Mouse (Mus musculus): ENCODE measurements around the gene Lmo7.
A peak's percentile ranks its signal among the peaks of the same experiment; 100 is the strongest.

Gene Lmo7

DNA sequence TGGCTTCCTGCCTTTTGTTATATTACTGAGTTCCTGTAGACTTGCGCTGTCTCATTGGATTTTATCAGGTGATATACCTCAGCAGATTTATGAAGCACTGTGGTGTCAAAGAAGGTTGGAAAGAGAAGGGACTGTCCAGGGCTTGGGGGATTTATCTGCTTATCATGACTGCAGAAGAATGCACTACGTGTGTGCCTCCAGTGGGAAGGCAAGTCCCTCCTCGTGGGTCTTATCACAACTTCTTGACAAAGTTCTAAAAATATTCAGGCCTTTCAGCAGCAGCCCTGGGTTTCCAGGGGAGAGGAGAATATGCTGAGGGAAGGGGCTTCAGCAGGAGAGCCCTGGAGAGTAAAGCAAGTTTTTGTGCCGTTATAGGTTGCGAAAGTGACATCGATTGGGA lies 154.0 kb downstream of the Lmo7 start:
- no peak for DNase-seq

DNA sequence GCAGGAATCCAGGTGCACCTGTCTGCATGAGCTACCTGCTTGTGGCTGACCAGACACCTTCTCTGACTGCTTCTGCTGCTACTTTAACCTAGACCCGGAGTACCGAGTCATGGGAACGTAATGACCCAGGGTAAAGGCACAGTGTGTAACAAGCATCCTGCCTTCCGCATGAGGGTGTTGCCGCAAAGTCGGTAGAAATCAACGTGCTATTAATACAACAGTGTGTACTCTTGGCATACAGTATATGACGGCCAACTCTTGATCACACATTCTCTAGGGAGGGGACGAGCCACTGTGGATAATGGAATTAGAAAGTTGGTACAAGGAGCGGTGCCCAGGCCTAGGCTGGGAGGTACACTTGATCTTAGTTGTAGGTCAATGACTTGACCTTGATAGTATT lies 156.6 kb downstream of the Lmo7 start:
- DNase-seq, result no peak

DNA sequence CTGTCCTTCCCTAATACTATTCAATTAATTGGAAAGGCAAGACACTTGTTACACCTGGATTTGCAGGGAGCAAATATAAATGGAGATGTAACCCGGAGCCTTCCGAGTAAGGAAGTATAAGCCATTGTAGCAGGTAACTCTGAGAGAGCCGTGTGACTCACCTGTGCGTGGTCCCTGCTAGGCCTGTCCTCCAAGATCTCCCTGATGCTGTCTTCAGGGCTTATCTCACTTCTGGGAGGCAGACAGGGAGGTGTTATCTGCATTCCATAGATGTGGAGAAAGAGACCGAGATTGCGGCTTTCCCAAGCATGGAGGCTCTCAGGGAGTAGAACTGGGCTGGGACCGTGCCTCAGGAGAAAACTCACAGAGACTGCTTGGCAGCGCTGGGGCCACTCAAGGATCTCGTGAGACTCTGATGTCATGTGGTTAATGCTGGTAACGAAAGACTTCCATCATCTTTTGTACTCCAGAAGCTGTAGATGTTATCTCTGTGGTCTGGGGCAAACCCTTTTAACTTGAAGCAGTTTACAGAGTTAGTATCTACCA lies 162.2 kb downstream of the Lmo7 start:
- DNase-seq, result no peak

DNA sequence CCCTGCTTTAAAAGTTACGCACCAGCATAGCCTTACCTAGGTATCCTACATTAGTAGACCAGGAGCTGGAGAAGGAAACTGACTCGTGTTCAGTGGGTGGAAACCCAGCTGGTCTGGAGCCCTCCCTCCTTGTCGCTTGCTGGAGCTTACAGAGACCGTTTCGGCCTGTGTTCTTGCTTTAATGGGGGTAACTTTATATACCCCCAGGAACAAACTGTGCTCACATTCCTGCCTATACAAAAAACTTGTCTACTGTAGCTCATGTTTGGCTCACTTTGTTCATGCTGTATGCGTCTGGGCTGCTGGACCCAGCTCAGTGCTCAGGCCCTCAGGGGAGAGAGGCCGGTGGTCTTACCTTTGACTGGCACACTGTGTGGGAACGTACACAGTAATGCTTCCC lies 162.7 kb downstream of the Lmo7 start:
- DNase-seq, result no peak

DNA sequence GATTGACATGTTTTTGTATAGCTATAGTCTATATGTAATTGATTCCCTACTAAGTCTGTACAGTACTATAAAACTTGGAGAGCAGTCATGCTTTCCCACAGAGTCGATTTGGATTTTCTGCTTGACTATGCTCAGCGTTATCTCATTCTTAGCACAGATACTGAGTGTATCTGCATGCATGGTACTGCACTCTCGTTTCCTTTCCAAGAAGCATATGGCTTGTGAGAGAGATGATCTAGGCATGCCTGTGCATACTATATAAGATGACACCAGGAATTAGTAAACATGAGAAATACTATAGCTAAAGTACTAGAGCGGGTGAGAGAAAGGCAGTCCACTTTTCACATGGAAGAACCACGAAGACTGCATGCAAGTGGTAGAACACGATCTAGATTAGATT lies 163.5 kb downstream of the Lmo7 start:
- DNase-seq, result no peak

DNA sequence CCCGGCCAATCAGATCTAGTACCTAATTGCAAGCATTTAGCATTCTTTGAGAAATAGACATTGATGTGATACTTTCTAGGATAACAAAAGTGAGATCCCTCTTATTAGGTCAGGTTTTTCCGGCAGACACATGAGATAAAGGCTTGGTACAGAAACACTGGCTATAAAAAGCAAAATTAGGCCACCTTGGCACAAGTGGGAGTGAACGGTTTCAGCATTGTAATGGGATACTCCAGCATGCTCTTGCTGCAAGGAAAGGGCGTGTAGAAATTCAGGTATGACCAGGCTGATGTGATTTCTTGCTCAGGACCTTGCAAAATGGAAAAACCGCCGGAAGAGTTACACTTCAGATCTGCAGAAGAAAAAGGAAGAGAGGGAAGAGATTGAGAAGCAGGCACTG lies 168.5 kb downstream of the Lmo7 start:
- DNase-seq, result no peak

DNA sequence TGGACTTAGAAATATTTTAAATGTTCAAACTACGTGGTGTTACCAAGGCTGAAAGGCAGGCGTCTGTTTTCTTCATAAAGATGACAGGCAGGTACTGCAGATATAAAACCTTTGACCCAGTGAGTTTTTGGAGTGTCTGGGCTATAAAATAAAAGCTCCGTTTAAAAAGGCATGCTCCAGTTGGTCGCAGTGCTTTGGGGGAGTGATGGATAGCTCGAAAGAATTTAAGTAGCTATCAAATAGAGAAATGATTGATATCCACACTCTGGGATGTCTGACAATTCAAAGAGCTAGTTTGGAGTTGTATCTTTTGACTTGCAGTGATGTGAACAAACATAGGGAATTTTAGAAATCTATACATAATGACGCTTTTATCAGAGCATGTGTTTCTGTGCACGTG lies 171.7 kb downstream of the Lmo7 start:
- no peak for DNase-seq

DNA sequence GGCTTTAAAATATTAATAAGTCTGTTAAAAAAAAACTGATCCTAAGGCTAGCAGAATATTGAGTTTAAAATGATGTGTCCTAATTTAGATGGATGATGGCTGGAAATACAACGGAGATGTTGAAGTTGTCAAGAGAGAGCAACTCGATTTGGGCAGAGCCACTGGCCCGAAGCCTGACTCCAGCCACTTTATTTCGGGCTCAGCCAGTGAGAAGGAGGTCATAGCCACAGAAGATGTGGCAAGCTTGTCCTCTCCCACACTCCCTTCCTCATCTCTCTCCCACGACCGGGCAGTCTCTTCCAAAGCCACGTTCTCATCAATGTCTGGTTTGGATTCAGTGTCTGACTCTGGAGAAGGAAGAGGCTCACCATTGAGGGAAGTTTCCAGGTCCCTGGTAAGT lies 172.2 kb downstream of the Lmo7 start:
- no peak for DNase-seq

DNA sequence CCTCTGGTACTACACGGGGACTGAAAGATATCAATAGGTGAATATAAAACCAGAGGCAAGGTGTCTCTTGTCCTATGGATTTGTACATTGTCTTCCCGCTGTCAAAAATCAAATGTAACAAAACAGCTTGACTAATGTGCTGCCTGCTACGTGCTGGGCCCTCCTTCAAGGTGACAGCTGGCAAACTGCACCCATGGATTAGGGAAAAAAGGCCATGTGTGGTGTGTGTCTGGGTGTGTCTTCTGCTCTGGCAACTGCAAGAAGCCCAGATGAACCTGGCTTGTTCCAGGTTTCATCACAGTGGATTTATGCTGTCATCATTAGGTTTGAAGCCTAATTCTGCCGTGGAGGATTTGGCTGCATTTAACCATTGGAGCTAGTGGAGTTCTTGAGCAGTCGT lies 174.0 kb downstream of the Lmo7 start:
- DNase-seq, result no peak

DNA sequence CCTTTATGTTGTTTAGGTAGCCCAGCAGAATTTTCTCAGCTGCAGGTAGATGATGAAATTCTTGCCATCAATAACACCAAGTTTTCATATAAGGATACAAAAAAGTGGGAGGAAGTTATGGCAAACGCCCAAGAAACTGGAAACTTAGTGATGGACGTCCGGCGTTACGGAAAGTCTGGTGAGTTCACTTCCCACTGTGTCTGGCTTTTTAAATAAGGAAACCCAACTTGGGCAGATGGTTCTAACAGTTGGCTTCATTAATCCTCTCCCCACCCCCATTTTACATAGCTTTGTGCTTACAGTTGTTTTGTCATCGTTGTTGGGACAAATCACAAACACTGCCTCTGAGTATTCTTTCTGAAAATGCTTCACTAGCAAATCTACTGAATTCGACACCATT lies 182.2 kb downstream of the Lmo7 start:
- no peak for DNase-seq

DNA sequence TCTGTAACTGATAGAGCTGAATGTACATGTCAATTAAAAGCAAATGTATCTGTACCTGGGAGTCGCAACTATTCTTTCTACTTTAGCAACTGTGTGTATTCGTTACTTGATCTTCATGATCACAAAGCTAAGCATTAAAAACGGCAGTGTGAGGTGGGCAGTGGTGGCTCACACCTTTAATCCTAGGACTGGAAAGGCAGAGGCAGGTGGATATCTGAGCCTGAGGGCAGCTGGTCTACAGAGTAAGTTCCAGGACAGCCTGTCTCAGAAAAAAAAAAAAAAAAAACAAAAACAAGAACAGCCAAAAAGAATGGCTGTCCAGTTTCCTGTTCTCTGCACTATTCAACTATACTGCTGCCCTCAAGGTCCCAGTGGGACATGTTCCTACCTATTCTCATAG lies 182.6 kb downstream of the Lmo7 start:
- DNase-seq, result no peak

DNA sequence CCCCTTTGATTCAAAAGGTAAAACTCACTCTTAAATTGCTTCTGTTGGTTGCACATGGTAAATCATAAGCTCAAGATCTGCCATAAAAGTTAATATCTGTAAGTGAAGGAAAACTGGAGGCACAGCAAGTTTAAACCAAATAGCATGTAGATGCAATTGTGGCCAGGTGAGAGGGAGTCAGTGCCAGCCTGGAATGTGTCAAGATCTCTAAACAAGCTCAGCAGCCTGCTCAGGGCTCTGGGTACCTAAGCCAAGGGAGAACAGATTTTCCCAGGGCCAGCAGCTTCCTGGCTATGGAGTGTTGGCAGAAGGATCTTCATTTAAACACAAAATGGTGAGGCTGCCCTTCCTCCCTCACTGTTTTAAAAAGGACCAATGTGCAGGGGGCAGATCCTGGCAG lies 184.6 kb downstream of the Lmo7 start:
- no peak for DNase-seq

DNA sequence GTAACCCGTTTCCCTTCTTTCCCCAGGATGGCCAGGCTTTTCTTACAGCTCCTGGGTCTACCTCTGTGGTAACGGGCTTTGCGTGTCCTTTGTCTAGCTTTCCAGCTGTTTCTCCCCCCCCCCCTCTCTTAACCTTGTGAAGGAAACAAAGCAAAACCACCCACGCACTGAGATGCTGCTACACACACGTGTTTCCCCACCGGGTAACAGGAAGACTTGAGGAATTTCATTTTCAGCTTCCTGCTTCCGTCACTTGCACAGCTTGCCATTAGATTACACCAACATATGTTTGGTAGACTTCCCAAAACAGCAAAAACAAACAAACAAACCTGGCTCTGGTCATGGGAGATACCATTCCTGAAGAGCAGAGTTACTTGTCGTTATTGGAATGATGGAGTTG lies 186.1 kb downstream of the Lmo7 start:
- DNase-seq, result no peak

DNA sequence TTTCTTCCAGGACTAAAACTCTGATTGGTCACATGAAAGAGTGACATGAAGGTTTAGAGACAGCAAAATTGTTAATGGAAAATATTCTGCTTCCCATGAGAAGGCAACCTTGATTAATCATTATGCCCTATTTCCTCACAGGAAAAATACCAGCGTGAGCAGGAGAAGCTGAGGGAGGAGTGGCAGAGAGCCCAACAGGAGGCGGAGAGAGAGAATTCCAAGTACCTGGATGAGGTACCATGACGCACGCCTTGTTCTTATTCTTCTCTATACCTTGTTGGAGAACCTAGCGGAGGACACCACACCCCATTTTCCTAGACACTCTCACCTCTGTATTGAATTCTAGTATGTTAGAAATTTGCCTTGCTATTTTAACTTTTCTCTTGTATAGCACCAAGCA lies 188.7 kb downstream of the Lmo7 start:
- DNase-seq, result no peak

DNA sequence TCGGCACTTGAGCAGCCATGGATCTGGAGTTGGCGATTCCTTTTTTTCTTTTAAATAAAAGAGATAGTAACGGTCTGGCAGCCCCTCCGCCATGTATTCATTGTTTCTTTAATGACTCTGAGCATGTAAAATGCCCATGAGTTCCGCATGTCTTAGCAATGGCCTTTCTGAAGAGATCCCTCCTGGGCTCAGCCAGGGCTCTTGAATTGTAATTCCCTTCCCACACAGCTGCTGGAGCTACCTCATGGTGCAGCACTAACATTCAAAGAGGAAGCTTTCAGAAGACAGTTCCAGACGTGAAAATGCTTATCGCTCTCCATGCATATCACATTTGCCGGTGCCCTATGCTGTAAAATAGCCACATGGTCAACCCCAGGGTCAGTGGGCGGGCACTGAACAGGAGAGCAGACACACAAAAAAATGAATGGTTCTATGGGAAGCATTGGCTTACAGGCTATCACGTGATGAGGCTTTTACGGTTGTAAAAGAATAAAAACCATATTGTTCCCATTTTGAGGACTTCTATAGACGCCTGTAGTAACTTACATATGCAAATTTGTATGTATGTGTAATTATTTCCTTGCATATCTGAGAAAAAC lies 198.0 kb downstream of the Lmo7 start:
- DNase-seq, result no peak

DNA sequence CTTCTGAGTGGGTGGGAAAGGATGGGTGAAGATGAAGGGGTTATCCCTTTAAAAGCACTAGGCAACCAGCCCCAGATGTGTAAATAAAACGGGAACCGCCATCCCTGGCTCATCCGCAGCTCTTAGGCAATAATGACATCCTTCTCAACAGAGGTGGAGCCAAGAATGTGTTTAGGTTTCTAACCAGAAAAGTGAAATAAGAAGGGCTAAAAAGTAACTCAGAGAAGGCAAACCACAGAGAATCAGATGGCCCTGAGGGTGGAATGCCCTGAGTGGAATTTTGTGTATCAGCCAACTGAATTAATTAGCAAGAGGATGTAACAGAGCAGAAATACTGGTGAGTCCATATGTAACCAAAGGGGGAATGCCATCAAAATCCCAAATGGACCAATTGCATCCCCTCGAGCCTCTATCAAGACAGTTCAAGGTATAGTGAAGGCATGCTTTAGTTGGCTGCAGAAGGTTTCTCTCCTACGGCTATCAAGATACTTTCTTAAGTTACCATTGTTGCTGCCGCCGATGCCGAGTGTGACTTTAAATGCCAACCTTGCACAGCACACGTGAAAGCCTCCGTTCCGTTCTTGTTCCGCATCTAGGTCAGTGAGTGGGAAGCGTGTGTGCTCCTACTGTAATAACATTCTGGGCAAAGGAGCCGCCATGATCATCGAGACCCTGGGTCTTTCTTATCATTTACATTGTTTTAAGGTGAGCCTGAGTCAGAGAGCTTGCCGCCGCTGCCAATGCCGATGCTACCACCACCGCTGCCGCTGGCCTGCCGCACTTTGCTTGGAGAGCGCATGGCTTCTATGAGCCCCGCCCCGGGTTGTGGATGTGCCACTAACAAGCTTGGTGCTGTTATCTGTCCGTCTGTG lies 201.1 kb downstream of the Lmo7 start:
- no peak for DNase-seq

DNA sequence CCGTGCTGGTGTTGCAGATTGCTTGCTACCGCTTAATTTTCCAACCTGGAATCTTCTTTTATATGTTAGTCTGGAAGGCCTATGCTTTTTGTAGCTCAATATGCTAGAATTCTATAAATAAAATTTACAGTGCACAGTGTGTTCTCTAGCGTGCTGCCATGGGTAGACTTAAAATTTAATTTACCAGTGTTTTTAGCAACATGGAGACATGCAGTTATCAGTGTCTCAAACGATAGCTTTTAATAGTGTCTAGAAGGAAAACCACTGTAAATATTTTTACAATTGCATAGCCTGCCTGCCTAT lies 201.6 kb downstream of the Lmo7 start:
- DNase-seq, result no peak

DNA sequence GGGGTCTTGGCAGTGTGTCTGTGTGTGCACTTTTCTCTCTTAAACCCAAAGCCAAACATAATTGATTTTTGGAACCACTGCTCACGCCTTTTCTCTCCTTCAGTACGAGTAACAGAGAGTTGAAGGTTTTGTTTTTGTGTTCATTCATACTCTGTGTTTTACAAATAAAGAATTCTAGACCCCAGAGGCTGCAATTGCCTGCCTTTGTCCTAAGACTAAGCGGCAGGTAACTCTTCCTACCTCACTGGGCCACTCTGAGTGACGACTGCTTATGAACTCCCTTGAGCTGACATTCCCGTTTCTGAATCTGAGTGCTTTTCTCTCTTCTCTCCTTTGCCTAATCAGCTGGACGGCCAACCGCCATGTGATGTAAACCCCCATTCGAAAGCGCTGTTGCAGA lies 203.8 kb downstream of the Lmo7 start:
- DNase-seq, result no peak

DNA sequence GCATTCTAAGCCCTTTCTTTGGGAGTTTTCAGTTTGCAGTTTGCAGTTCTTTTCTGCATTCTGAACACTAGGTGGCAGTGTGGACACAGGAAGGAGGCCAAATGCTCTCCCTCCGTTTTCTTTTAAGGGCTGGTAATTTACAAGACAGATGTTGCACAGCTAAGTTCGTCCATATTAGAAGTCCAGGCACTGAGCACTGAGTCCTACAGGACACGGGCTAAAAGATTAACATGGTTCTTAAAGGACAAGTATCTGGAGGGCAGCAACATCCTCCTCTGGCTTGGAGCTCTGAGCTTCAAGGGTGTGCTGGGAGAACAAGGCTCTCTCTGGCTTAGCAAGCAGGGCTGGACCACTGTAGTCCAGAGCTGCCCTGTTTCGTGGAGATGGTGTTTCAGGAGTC lies 213.2 kb downstream of the Lmo7 start:
- DNase-seq, result peak; percentile 82

DNA sequence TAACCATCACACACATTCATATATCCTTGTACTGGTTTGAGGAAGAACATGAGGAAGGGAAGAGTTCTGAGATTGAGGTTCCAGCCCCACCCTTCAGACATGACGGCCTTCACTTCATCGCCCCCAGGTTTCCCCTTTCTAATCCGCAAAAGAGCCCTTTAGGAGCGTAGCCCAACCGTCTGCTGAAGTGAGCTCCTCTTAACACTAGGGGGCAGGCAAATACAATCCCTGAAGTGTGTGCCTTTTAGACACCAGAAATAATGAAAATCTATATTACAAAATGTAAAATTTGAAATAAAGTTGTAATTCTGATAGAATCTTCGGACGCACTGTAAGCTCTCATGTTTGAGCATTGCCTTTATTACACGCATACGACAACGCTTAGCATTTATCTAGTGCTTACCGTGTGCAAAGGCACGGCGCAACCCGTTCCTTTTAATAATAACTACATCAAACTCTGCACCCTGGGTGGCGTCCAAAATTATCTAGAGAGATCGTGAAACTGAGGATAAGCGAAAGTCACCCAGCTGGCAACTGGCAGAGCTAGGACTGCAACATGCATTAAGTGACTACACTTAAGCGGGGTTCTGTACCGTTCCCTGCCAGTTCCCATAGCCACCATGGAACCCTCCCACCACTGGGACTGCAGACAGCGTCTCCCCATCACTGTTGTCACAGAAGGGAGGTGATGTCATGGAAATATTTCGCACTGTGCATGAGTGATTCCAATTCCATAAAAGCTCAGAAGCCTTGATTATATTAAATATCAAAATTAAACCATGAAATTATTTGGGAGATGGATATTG lies 217.2 kb downstream of the Lmo7 start:
- DNase-seq, result peak; percentile 74

DNA sequence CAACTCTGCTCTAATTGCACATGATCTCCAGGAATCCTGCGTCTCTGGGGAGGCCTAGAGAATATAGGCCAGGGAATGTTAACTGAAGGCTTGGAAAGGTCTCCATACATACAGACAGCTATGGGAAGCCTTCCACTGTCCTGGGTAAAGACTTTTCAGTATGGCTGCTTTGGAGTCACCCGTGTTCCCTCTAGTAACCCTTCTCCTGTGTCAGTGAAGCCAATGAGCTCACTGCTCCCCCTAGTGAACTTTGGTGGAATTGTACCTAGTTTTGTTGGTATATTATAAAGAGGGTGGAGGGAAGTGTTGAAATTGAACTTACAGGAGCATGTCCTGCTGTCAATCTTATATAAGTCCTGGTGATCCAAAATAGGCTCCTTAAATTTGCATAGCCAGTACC lies 219.4 kb downstream of the Lmo7 start:
- peak; percentile 64 for DNase-seq

DNA sequence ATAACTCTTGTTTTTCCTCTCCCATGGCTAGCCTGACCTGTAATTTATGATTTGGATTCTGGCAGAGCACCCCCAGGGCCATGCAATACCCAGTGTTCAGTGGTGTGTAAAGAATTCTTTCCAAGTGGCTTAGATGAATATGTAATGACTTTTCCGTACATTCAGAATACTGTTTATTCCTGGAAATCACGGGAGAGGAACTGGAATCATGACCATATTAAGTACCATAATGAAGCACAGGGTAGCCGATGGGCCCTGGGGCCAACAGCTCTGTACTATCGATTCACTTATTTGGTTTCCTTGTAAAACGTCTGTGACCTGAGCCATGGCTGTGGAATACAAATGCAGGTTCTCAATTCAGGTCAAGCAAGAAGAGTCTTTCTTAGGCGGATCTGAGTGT lies 221.3 kb downstream of the Lmo7 start:
- no peak for DNase-seq

DNA sequence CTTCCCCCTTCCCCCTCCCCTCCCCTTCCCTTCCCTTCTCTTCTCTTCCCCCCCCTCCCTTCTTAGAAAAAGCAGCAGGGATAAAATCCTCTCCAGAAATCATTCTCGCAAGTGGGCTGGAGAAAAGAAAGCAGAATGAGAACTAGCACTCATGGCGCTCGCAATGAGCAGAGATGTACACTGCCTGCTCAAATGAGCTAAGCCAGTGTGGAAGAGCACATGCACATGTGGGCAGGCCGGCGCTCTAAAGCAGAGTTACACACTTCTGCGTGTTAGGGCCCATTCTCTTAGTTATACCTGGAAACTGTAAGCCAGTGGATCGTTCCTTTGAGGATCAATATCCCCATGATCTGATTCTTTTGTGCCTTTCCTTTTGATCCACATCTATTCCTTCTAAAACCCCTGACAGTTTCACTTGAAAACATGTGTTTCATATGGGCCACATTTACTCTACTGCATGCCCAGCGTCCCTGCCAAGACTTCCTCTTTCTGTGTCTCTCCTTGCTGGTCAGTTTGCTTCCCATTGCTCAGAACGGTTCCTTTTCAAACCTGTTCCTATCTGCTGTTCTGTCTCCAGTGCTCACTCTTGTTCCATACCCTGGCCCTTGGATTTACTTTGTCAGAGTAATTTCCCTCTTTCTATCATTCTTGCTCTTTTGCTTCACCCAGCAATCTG lies 224.2 kb downstream of the Lmo7 start:
- DNase-seq, result no peak
